Mouse (Mus musculus) thymus, postnatal 36 days (tissue): ENCODE measurements at regions not wholly inside any gene's neighbourhood (a gene's known extent, or its start where the extent isn't known, plus 50 kb on each side); places are given as distances from the start of the nearest gene placed in this dataset.

Source experiments
- DNase-seq, 2 experiments: peaks; one replicate each; pipeline ENCODE4 v3.0.0; 2022; ENCODE audit warnings: mixed read lengths in 2 of 2

DNA sequence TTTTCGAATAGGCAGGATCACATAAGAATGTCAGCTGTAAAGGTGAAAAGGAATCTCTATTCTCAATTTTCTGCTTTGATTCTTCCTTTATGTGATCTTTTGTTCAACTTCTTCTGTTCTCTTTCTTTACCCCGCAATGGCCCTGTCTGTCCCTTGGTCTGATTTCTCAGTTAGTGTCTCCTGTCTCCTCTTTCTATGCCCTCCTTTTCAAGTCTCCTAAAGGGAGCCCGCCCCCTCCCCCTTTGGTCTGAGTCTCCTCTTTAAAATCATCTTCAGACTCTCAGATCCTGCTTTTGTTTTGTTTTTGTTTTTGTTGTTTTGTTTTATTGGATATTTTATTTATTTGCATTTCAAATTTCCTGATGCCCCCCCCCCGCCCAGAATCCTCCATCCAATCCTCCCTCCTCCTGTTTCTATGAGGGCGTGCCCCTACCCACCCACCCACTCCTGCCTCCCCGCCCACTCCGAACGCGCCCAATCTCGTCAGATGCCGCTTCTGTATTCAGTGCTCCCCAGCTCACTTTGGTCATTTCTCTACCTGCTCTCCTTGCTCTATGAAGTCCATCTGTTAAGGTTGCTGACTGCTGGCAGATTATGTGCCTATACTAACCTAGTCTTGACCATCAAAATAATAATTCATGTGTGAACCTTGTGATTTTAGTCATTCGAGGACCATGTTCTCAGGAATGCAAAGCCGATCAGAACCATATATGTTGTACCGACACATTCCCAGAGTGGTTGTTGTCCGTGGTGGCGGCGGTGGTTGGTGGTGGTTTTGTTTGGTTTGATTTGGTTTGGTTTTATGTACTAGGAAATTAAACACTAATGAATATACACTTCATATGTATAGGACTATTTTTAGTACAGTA, 487.9 kb upstream of the Adam24 start:
- DNase-seq: no peak

- no peak for DNase-seq
Observed at GRCm38 (mm10) chr8:40187584-40187934, 487.3 kb upstream of the Adam24 start.

GRCm38 (mm10) chr8:40192266-40192665, 482.6 kb upstream of the Adam24 start:
- no peak for DNase-seq

- DNase-seq: no peak
Observed at GRCm38 (mm10) chr8:40193148-40193547, 481.7 kb upstream of the Adam24 start.

DNA sequence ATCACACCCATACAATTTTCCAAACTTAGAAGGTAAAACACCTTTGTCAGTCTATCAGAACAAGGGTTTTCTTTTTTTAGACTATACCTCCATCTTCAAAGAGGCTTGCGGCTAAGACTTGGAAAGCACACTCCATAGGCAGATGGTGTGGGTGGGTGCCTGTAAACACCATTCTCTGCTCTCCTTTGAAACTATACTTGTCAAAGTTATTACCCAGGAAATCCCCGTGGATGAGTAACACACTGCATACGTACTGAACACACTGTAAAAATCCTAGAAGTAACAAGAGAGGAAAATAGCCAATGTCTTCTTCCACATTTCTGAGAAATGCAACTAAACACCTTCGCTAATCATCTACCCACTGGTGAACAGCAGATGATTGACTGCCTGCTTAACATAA, 464.0 kb upstream of the Adam24 start:
- DNase-seq: no peak

- no peak for DNase-seq
Observed at GRCm38 (mm10) chr8:40223521-40223920, 451.4 kb upstream of the Adam24 start.

GRCm38 (mm10) chr8:40227262-40227661, 447.6 kb upstream of the Adam24 start:
- no peak for DNase-seq
